Mouse (Mus musculus): ENCODE results near the gene Enho. TPM values are rescaled to one million over a fixed set of nuclear protein-coding genes. Genes with fewer than 3 reads are reported as not detected.

The Enho gene
- polyA plus RNA-seq, 1 experiment from 2014 or later = 7.6 TPM

GRCm38 (mm10) chr4:41666646-41667045 is 26.5 kb upstream of the Enho start:
- H3K4me1 ChIP-seq (ENCODE audit: control insufficient read depth, insufficient read depth, low read length) = peaks cover 10% of the 10 kb centered on the region
- 85% methylated on average over 11 of the region's 11 CpGs for WGBS
- no peaks in the 10 kb centered on the region for H3K36me3 ChIP-seq (ENCODE audit: control insufficient read depth, insufficient read depth, low read length)
- 0 out of 2 replicates have a peak, but pooled peaks cover 5% of the 10 kb centered on the region for H3K27me3 ChIP-seq (replicated peaks; ENCODE audit: control insufficient read depth, insufficient read depth, low read length)
- H3K9ac ChIP-seq (ENCODE audit: low read depth, low read length) = no peak overlapping the region
- no peak overlapping the region for H3K4me2 ChIP-seq (ENCODE audit: low read depth, low read length)
- H3K27ac ChIP-seq (ENCODE audit: low read length) = no peak overlapping the region
- H3K4me3 ChIP-seq (ENCODE audit: low read length) = no peak overlapping the region
- no peak for ATAC-seq
- H3K9me3 ChIP-seq (ENCODE audit: control insufficient read depth, low read length) = no peaks in the 10 kb centered on the region

GRCm38 (mm10) chr4:41665009-41665675 is 25.0 kb upstream of the Enho start:
- Histone ChIP-seq H3K9me3 (ENCODE audit: control insufficient read depth, low read length) (no peaks in the 10 kb centered on the region), H3K27me3 (replicated peaks; ENCODE audit: control insufficient read depth, insufficient read depth, low read length) (0 out of 2 replicates have a peak, but pooled peaks cover 3% of the 10 kb centered on the region), H3K27ac (ENCODE audit: low read length) (no peak overlapping the region), H3K4me1 (ENCODE audit: control insufficient read depth, insufficient read depth, low read length) (peaks cover 18% of the 10 kb centered on the region), H3K9ac (ENCODE audit: low read depth, low read length) (0 out of 2 replicates have a peak overlapping the region, but pooled peaks have one; percentile 11), H3K4me3 (ENCODE audit: low read length) (no peak overlapping the region), H3K36me3 (ENCODE audit: control insufficient read depth, insufficient read depth, low read length) (no peaks in the 10 kb centered on the region), H3K4me2 (ENCODE audit: low read depth, low read length) (no peak overlapping the region)
- ATAC-seq = 0 out of 2 replicates have a peak, but pooled peaks have one; percentile 32
- WGBS = 6% methylated on average over 5 of the region's 8 CpGs

- H3K4me1 ChIP-seq (ENCODE audit: control insufficient read depth, insufficient read depth, low read length) = peaks cover 18% of the 10 kb centered on the region
- ATAC-seq = 0 out of 2 replicates have a peak, but pooled peaks have one; percentile 1
- 0 out of 2 replicates have a peak, but pooled peaks cover 3% of the 10 kb centered on the region for H3K27me3 ChIP-seq (replicated peaks; ENCODE audit: control insufficient read depth, insufficient read depth, low read length)
- no peak overlapping the region for H3K4me2 ChIP-seq (ENCODE audit: low read depth, low read length)
- H3K4me3 ChIP-seq (ENCODE audit: low read length) = no peak overlapping the region
- H3K9ac ChIP-seq (ENCODE audit: low read depth, low read length) = 0 out of 2 replicates have a peak overlapping the region, but pooled peaks have one; percentile 11
- no peaks in the 10 kb centered on the region for H3K36me3 ChIP-seq (ENCODE audit: control insufficient read depth, insufficient read depth, low read length)
- H3K9me3 ChIP-seq (ENCODE audit: control insufficient read depth, low read length) = no peaks in the 10 kb centered on the region
- no peak overlapping the region for H3K27ac ChIP-seq (ENCODE audit: low read length)
- 27% methylated on average over 7 of the region's 7 CpGs for WGBS
Measured at GRCm38 (mm10) chr4:41664533-41664932, 24.4 kb upstream of the Enho start.

GRCm38 (mm10) chr4:41663614-41664013 is 23.5 kb upstream of the Enho start:
- WGBS = 37% methylated on average over 9 of the region's 9 CpGs
- 0 out of 2 replicates have a peak, but pooled peaks cover 3% of the 10 kb centered on the region for H3K27me3 ChIP-seq (replicated peaks; ENCODE audit: control insufficient read depth, insufficient read depth, low read length)
- no peak overlapping the region for H3K4me2 ChIP-seq (ENCODE audit: low read depth, low read length)
- ATAC-seq = no peak
- no peak overlapping the region for H3K9ac ChIP-seq (ENCODE audit: low read depth, low read length)
- peaks cover 24% of the 10 kb centered on the region for H3K4me1 ChIP-seq (ENCODE audit: control insufficient read depth, insufficient read depth, low read length)
- H3K4me3 ChIP-seq (ENCODE audit: low read length) = no peak overlapping the region
- no peaks in the 10 kb centered on the region for H3K9me3 ChIP-seq (ENCODE audit: control insufficient read depth, low read length)
- H3K36me3 ChIP-seq (ENCODE audit: control insufficient read depth, insufficient read depth, low read length) = no peaks in the 10 kb centered on the region
- H3K27ac ChIP-seq (ENCODE audit: low read length) = no peak overlapping the region

GRCm38 (mm10) chr4:41662723-41663122 is 22.6 kb upstream of the Enho start:
- WGBS = 62% methylated on average over 11 of the region's 11 CpGs
- no peaks in the 10 kb centered on the region for H3K9me3 ChIP-seq (ENCODE audit: control insufficient read depth, low read length)
- no peak overlapping the region for H3K4me2 ChIP-seq (ENCODE audit: low read depth, low read length)
- H3K4me1 ChIP-seq (ENCODE audit: control insufficient read depth, insufficient read depth, low read length) = peaks cover 29% of the 10 kb centered on the region
- H3K27me3 ChIP-seq (replicated peaks; ENCODE audit: control insufficient read depth, insufficient read depth, low read length) = 0 out of 2 replicates have a peak, but pooled peaks cover 2% of the 10 kb centered on the region
- no peak for ATAC-seq
- no peaks in the 10 kb centered on the region for H3K36me3 ChIP-seq (ENCODE audit: control insufficient read depth, insufficient read depth, low read length)
- no peak overlapping the region for H3K9ac ChIP-seq (ENCODE audit: low read depth, low read length)
- no peak overlapping the region for H3K27ac ChIP-seq (ENCODE audit: low read length)
- H3K4me3 ChIP-seq (ENCODE audit: low read length) = no peak overlapping the region

- Histone ChIP-seq H3K9me3 (ENCODE audit: control insufficient read depth, low read length) (no peaks in the 10 kb centered on the region), H3K4me1 (ENCODE audit: control insufficient read depth, insufficient read depth, low read length) (peaks cover 29% of the 10 kb centered on the region), H3K27ac (ENCODE audit: low read length) (no peak overlapping the region), H3K9ac (ENCODE audit: low read depth, low read length) (peak overlapping the region; percentile 10; the same call in 1 of the 2 replicates), H3K4me2 (ENCODE audit: low read depth, low read length) (no peak overlapping the region), H3K4me3 (ENCODE audit: low read length) (no peak overlapping the region), H3K27me3 (replicated peaks; ENCODE audit: control insufficient read depth, insufficient read depth, low read length) (no peaks in the 10 kb centered on the region), H3K36me3 (ENCODE audit: control insufficient read depth, insufficient read depth, low read length) (no peaks in the 10 kb centered on the region)
- peak; percentile 18; the same call in 1 of the 2 replicates for ATAC-seq
- WGBS = 39% methylated on average over 11 of the region's 11 CpGs
Measured at GRCm38 (mm10) chr4:41660851-41661430, 20.8 kb upstream of the Enho start.

GRCm38 (mm10) chr4:41659556-41659955 is 19.4 kb upstream of the Enho start:
- ATAC-seq = no peak
- H3K36me3 ChIP-seq (ENCODE audit: control insufficient read depth, insufficient read depth, low read length) = no peaks in the 10 kb centered on the region
- peaks cover 20% of the 10 kb centered on the region for H3K4me1 ChIP-seq (ENCODE audit: control insufficient read depth, insufficient read depth, low read length)
- WGBS = 59% methylated on average over 13 of the region's 13 CpGs
- no peaks in the 10 kb centered on the region for H3K27me3 ChIP-seq (replicated peaks; ENCODE audit: control insufficient read depth, insufficient read depth, low read length)
- no peak overlapping the region for H3K9ac ChIP-seq (ENCODE audit: low read depth, low read length)
- H3K27ac ChIP-seq (ENCODE audit: low read length) = no peak overlapping the region
- no peak overlapping the region for H3K4me3 ChIP-seq (ENCODE audit: low read length)
- H3K9me3 ChIP-seq (ENCODE audit: control insufficient read depth, low read length) = no peaks in the 10 kb centered on the region
- H3K4me2 ChIP-seq (ENCODE audit: low read depth, low read length) = no peak overlapping the region

- Histone ChIP-seq H3K9ac (ENCODE audit: low read depth, low read length) (0 out of 2 replicates have a peak overlapping the region, but pooled peaks have one; percentile 24), H3K36me3 (ENCODE audit: control insufficient read depth, insufficient read depth, low read length) (no peaks in the 10 kb centered on the region), H3K4me1 (ENCODE audit: control insufficient read depth, insufficient read depth, low read length) (peaks cover 19% of the 10 kb centered on the region), H3K4me2 (ENCODE audit: low read depth, low read length) (peak overlapping the region; percentile 44), H3K27ac (ENCODE audit: low read length) (no peak overlapping the region), H3K9me3 (ENCODE audit: control insufficient read depth, low read length) (no peaks in the 10 kb centered on the region), H3K27me3 (replicated peaks; ENCODE audit: control insufficient read depth, insufficient read depth, low read length) (no peaks in the 10 kb centered on the region), H3K4me3 (ENCODE audit: low read length) (peak overlapping the region; percentile 12; the same call in 1 of the 2 replicates)
- peak; percentile 81 for ATAC-seq
- WGBS = 20% methylated on average over 15 of the region's 25 CpGs
Measured at GRCm38 (mm10) chr4:41658566-41659384, 18.7 kb upstream of the Enho start.

GRCm38 (mm10) chr4:41655525-41655924 is 15.4 kb upstream of the Enho start:
- 92% methylated on average over 2 of the region's 2 CpGs for WGBS
- Histone ChIP-seq H3K4me2 (ENCODE audit: low read depth, low read length) (no peak overlapping the region), H3K27ac (ENCODE audit: low read length) (no peak overlapping the region), H3K4me1 (ENCODE audit: control insufficient read depth, insufficient read depth, low read length) (peaks cover 11% of the 10 kb centered on the region), H3K27me3 (replicated peaks; ENCODE audit: control insufficient read depth, insufficient read depth, low read length) (no peaks in the 10 kb centered on the region), H3K4me3 (ENCODE audit: low read length) (no peak overlapping the region), H3K36me3 (ENCODE audit: control insufficient read depth, insufficient read depth, low read length) (no peaks in the 10 kb centered on the region), H3K9me3 (ENCODE audit: control insufficient read depth, low read length) (no peaks in the 10 kb centered on the region), H3K9ac (ENCODE audit: low read depth, low read length) (no peak overlapping the region)
- ATAC-seq = no peak
